Mouse (Mus musculus): ENCODE data around the gene Gm4340.

- TF ChIP-seq CTCF (IDR thresholded peaks at IDR 0.05; ENCODE audit: control insufficient read depth, insufficient read depth, insufficient replicate concordance, low read depth, low read length) (no peak), POLR2A (IDR thresholded peaks at IDR 0.05; ENCODE audit: control insufficient read depth, low read depth, low read length) (no peak)
These were observed 16.6 kb downstream of the Gm4340 start for GRCm38 (mm10) chr10:104210268-104210990.

All from testis, adult 2 months (tissue).